Mouse (Mus musculus): ENCODE measurements around the gene Svip.

Svip gene

GRCm38 (mm10) chr7:51960698-51961374 is 45.0 kb downstream of the Svip start:
- no peak for DNase-seq

GRCm38 (mm10) chr7:51957766-51958165 is 48.1 kb downstream of the Svip start:
- no peak for DNase-seq

- no peak for DNase-seq
Measured at GRCm38 (mm10) chr7:51955424-51956041, 50.3 kb downstream of the Svip start.
